Mouse (Mus musculus): ENCODE measurements around the gene Cst3. TPM values are rescaled to one million over a fixed set of nuclear protein-coding genes. Genes with fewer than 3 reads are reported as not detected.

The Cst3 gene
- polyA plus RNA-seq, 1 experiment = 616 TPM

DNA sequence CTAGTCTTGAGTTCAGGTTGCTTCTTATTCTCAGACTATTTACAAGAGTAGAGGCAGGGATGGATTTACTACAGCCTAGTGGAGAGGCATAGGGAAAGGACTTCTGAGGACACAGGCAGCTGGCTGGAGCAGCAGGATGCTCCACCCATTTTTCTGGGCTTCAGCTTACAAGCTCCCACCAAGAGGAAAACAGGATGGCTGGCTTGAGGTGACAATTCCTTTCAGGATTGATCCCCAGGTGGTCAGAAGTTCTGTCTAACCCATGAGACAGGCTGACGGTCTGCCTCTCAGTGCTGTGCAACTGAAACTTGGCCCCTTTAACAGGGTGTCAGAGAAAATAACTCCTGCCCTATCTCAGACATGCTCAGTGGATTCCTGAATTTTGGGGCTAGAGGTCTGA lies 3.7 kb upstream of the Cst3 start:
- Histone ChIP-seq H3K27ac (ENCODE audit: insufficient read depth, low read depth, low read length) (peak overlapping the region; percentile 31; the same call in 1 of the 2 replicates), H3K4me1 (ENCODE audit: control insufficient read depth, insufficient read depth, low read length) (peaks cover 1% of the 10 kb centered on the region; the same call in 1 of the 2 replicates), H3K4me3 (ENCODE audit: insufficient read depth, low read depth, low read length) (no peak overlapping the region)
- 77% methylated on average over 1 of the region's 1 CpGs for WGBS
- no peak for TF ChIP-seq CTCF (IDR thresholded peaks at IDR 0.05; ENCODE audit: insufficient read depth, low read depth, low read length)
- no peak for TF ChIP-seq POLR2A (IDR thresholded peaks at IDR 0.05; ENCODE audit: insufficient read depth, low read depth, low read length)

DNA sequence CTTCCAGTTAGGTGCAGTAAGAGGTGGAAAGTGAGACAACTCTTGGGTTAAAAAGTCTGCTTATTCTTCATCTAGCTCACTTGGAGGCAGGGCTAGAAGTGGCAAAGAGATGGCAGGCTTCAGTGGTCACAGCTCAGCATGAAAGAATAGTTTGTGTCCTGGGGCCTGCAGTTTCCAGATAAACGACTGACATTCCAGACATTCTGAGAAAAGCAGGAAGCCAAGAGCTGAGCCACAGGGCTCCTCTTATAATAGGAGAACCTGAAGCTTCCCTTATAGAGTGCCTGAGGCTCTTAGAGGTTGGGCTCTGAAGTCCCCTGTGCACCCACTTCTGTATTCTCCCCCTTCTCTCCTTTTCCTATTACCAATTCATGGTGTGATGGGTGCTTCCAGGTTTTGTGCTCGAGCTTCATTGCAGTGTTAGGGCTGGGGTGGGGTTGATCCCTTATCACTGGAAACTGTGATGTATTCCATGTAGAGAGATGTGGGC lies 3.2 kb upstream of the Cst3 start:
- Histone ChIP-seq H3K4me1 (ENCODE audit: control insufficient read depth, insufficient read depth, low read length) (peaks cover 3% of the 10 kb centered on the region; the same call in 1 of the 2 replicates), H3K4me3 (ENCODE audit: insufficient read depth, low read depth, low read length) (no peak overlapping the region), H3K27ac (ENCODE audit: insufficient read depth, low read depth, low read length) (no peak overlapping the region)
- TF ChIP-seq CTCF (IDR thresholded peaks at IDR 0.05; ENCODE audit: insufficient read depth, low read depth, low read length) (no peak), POLR2A (IDR thresholded peaks at IDR 0.05; ENCODE audit: insufficient read depth, low read depth, low read length) (no peak)
- 13% methylated on average over 2 of the region's 2 CpGs for WGBS

DNA sequence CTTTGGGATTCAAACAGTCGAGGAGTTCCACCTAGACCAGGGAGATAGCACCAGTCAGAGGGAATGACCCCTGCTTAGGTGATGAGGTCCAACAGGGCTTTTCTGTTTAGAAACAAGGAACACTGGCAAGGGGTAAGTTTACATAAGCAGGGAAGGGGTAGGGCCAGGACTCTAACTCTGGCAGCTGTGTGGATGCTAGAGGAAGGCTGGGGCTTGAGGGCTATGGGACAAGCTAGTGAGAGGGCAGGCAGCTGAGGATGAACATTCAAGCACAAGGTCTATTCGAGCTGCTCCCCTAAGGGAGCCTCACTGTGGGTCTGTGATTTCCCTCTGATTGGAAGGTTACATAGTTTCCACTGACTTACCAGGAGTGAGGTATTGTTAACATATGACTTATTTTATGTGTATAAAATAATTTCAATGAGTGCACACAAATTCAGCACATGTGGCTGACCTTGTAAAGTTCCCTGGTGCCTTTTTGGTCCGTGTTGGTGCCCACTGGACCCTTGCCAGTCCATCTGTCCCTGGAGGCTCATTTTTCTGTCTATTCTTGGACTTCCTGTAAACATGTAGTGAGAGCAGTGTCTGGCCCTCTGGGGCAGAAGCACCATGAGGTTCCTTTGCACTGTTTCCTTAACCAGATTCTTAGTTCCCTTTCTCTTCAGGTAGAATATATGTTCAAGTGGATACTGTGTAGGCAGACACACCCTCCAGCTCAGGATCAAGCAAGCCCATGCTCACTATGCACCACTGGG lies 1.7 kb upstream of the Cst3 start:
- TF ChIP-seq POLR2A (IDR thresholded peaks at IDR 0.05; ENCODE audit: insufficient read depth, low read depth, low read length) (no peak), CTCF (IDR thresholded peaks at IDR 0.05; ENCODE audit: insufficient read depth, low read depth, low read length) (no peak)
- Histone ChIP-seq H3K27ac (ENCODE audit: insufficient read depth, low read depth, low read length) (no peak overlapping the region), H3K4me1 (ENCODE audit: control insufficient read depth, insufficient read depth, low read length) (peaks cover 5% of the 10 kb centered on the region; the same call in 1 of the 2 replicates), H3K4me3 (ENCODE audit: insufficient read depth, low read depth, low read length) (no peak overlapping the region)
- WGBS = 50% methylated on average over 3 of the region's 3 CpGs

DNA sequence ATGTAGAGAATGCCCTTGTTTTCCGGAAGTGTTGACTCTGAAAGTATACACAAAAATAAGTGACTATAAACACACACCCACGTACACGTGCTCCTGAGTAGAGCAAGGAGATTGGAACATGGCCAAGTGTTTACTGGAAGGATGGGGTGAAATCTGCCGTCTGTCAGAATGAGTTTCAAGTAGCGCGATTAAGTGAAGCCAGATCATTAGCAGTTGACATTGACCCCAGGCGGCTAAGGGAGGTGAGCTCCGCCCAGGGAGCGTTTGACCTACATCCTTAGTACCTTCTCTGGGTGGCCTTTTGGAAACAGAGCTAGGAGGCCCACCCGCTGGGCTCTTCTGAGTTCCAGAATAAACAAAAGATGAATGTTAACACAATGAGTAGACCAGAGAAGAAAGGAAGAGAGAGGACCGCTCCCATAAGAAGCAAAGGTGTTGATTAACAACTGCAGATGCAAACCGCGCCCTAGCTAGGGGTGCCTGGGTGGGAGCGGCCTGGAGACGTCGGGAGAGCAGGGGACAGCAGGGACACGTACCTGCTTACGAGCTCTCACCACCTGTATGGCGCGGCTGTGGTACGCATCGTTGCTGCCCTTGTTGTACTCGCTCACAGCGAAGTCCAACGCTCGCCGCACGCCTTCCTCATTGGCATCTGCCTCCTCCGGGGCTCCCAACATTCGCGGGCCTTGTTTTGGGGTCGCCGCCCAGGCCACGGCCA lies 716 bp downstream of the Cst3 start:
- no peak for TF ChIP-seq POLR2A (IDR thresholded peaks at IDR 0.05; ENCODE audit: insufficient read depth, low read depth, low read length)
- no peak for TF ChIP-seq CTCF (IDR thresholded peaks at IDR 0.05; ENCODE audit: insufficient read depth, low read depth, low read length)
- Histone ChIP-seq H3K4me3 (ENCODE audit: insufficient read depth, low read depth, low read length) (peak overlapping the region; percentile 88), H3K4me1 (ENCODE audit: control insufficient read depth, insufficient read depth, low read length) (peaks cover 7% of the 10 kb centered on the region; the same call in 1 of the 2 replicates), H3K27ac (ENCODE audit: insufficient read depth, low read depth, low read length) (peak overlapping the region; percentile 84)
- WGBS = under 1% methylated on average over 34 of the region's 34 CpGs

DNA sequence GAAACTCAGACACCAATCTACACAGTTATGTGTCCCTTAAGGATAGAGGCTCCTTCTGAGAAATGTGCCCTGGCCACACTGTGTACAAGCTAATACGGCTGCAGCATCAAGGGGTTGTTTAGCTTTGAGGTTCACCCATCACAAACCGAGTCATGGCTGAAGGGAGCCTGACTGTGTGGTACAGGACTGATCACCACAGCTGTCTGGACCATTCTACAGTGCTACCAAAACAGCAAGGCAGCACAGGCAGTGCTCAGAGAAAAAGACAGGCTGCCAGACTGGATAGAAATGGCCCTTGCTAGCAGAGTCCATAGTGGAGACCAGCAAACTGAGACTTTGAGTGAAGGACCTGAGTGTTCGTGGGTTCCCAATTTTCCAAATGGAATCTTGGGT lies 1.3 kb downstream of the Cst3 start:
- Histone ChIP-seq H3K27ac (ENCODE audit: insufficient read depth, low read depth, low read length) (peak overlapping the region; percentile 84), H3K4me1 (ENCODE audit: control insufficient read depth, insufficient read depth, low read length) (peaks cover 7% of the 10 kb centered on the region; the same call in 1 of the 2 replicates), H3K4me3 (ENCODE audit: insufficient read depth, low read depth, low read length) (peak overlapping the region; percentile 88)
- TF ChIP-seq CTCF (IDR thresholded peaks at IDR 0.05; ENCODE audit: insufficient read depth, low read depth, low read length) (no peak), POLR2A (IDR thresholded peaks at IDR 0.05; ENCODE audit: insufficient read depth, low read depth, low read length) (no peak)
- WGBS = 7% methylated on average over 3 of the region's 3 CpGs

DNA sequence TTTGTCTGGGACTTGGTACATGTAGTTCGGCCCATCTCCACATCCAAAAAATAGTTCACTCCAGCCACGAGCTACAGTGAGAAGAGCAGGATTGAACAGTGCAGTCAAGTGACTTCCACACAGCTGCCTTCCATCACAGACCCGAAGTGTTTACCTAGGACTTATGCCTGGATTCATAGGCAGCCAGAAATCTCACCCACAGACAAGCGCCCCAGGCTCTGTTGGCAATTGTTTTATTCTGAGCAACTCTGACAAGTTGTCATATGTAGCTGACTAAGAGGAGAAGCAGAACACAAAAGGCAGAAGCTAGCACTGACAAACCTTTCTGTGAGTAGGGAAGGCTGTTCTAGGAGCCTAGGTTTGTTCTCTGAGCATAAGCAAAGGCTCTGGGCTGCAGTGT lies 2.6 kb downstream of the Cst3 start:
- Histone ChIP-seq H3K4me3 (ENCODE audit: insufficient read depth, low read depth, low read length) (peak overlapping the region; percentile 29), H3K27ac (ENCODE audit: insufficient read depth, low read depth, low read length) (peak overlapping the region; percentile 84), H3K4me1 (ENCODE audit: control insufficient read depth, insufficient read depth, low read length) (peaks cover 7% of the 10 kb centered on the region; the same call in 1 of the 2 replicates)
- WGBS = 45% methylated on average over 4 of the region's 4 CpGs
- no peak for TF ChIP-seq POLR2A (IDR thresholded peaks at IDR 0.05; ENCODE audit: insufficient read depth, low read depth, low read length)
- TF ChIP-seq CTCF (IDR thresholded peaks at IDR 0.05; ENCODE audit: insufficient read depth, low read depth, low read length) = no peak

DNA sequence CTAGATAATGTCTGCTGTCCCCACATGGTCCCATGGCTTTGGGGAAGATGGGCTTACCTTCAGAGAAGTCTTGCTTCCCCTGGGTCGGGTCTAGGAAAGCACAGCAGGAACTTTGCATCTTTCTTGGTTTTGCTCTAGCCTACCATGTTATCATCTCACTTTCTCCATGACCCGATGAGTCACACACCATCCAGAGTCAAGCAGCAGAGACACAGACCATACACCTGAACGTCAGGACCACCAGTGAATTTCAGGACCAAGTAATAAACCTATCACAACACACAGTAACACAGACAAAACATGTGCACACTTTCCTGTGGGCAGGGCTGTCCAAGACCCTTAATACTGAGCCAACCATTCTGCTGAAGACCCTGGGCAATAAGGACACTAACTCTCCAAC lies 5.0 kb downstream of the Cst3 start:
- 80% methylated on average over 3 of the region's 3 CpGs for WGBS
- no peak overlapping the region for H3K27ac ChIP-seq (ENCODE audit: insufficient read depth, low read depth, low read length)
- TF ChIP-seq POLR2A (IDR thresholded peaks at IDR 0.05; ENCODE audit: insufficient read depth, low read depth, low read length) = no peak
- no peak overlapping the region for H3K4me3 ChIP-seq (ENCODE audit: insufficient read depth, low read depth, low read length)
- H3K4me1 ChIP-seq (ENCODE audit: control insufficient read depth, insufficient read depth, low read length) = peaks cover 7% of the 10 kb centered on the region; the same call in 1 of the 2 replicates

DNA sequence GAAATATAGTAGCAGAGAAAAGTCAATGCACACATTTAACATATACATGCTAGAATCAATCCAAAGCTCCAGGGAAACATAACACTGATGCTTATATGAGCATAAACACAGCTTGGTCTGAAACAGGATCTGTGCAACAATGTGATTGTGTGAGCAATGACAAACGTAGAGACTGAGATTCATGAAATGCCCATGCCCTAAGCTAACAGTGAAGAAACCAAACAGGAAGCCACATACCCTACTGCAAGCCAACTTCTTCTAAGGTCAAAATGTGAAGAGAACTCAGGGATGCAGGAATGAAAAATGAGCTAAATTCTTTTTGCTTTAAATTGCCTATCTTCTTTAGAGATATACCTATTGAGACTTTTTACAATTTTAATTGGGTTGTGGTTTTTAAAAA lies 6.5 kb downstream of the Cst3 start:
- TF ChIP-seq CTCF (IDR thresholded peaks at IDR 0.05; ENCODE audit: insufficient read depth, low read depth, low read length) = no peak
- no peak for TF ChIP-seq POLR2A (IDR thresholded peaks at IDR 0.05; ENCODE audit: insufficient read depth, low read depth, low read length)
- Histone ChIP-seq H3K4me3 (ENCODE audit: insufficient read depth, low read depth, low read length) (no peak overlapping the region), H3K27ac (ENCODE audit: insufficient read depth, low read depth, low read length) (no peak overlapping the region), H3K4me1 (ENCODE audit: control insufficient read depth, insufficient read depth, low read length) (peaks cover 7% of the 10 kb centered on the region; the same call in 1 of the 2 replicates)
- WGBS = 65% methylated on average over 1 of the region's 1 CpGs

DNA sequence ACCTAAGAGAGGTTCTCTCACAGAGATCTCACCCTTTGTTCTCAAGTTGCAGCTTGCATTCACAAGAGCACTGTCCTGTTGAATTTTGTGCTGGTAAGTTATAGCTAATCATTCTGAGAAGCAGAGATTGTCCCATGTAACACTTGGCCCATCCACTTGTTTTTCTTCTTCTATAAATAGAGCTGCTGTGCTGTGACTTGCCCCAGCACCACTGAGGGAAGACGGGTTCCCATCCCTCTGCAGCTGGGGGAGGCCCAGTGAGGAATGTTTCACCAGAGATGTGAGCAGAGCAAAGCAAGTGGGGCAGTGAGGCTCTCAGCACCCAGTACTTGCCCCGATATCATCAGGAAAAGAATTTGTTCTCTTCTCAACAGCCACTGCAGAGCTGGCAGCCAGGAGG lies 10.5 kb downstream of the Cst3 start, which contains the start of gene 9230104L09Rik:
9230104L09Rik (minus strand) TSS at position 73 of the 400 bp plus-strand sequence.
- Histone ChIP-seq H3K27ac (ENCODE audit: insufficient read depth, low read depth, low read length) (no peak within 1 kb of the TSS), H3K4me3 (ENCODE audit: insufficient read depth, low read depth, low read length) (no peak within 1 kb of the TSS), H3K4me1 (ENCODE audit: control insufficient read depth, insufficient read depth, low read length) (peaks cover 3% of the 10 kb centered on the region; the same call in 1 of the 2 replicates)
- WGBS = 47% methylated on average over 2 of the region's 2 CpGs
- no peak for TF ChIP-seq POLR2A (IDR thresholded peaks at IDR 0.05; ENCODE audit: insufficient read depth, low read depth, low read length)
- TF ChIP-seq CTCF (IDR thresholded peaks at IDR 0.05; ENCODE audit: insufficient read depth, low read depth, low read length) = no peak

Measured in olfactory bulb, adult 2 months (tissue).